Mouse (Mus musculus): ENCODE measurements at regions not wholly inside any gene's neighbourhood (a gene's known extent, or its start where the extent isn't known, plus 50 kb on each side); places are given as distances from the start of the nearest gene placed in this dataset.
"Not testable (repeated sequence)": the region's sequence is repeated elsewhere in the genome, so short reads cannot be mapped to it uniquely, and the experiment has no call there.

DNA sequence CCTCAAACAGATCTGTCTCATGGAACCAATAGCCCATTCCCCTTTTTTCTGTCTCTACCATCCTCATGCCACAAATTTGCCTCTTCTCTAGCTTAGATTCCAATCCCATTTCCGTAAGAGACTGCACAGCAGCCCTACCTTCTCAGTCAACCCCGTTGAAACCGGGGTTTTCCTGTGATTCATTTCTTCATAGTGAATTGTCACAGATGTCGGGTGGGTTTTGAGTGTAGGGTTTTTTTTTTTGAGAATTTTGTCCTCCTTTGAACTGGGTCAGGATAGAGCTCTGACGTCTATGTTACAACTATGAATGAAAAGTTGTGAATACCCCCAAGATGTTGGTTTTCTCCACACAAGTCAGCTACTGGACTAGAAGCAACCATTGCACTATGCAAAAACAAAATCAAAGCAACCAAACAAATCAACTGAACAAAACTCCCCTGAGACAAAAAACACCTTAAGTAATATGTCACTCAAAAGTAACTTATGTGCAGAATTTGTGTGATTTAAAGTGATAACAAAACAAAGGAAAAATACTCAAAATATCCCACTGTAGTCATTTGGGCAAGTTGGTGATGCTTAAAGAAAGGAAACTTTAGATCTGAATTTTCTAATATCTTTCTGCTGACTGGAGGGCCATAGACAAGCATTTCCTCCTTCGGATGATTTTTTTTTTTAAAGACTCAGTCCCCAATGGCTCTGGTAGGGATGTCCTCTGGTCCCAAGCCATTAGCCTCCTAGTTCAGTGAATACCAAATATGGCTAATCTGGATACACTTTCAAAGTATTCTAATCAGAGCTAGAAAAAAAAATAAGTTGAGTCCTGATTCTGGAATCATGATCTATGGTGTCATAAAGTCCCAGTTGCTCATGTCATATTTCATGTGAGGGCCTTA lies 120.7 kb upstream of the Tet2 start:
- TF ChIP-seq CTCF (IDR thresholded peaks at IDR 0.05; ENCODE audit: borderline replicate concordance, extremely low read depth, insufficient read depth, insufficient read length), result no peak
- no peak for DNase-seq (ENCODE audit: low read depth)

DNA sequence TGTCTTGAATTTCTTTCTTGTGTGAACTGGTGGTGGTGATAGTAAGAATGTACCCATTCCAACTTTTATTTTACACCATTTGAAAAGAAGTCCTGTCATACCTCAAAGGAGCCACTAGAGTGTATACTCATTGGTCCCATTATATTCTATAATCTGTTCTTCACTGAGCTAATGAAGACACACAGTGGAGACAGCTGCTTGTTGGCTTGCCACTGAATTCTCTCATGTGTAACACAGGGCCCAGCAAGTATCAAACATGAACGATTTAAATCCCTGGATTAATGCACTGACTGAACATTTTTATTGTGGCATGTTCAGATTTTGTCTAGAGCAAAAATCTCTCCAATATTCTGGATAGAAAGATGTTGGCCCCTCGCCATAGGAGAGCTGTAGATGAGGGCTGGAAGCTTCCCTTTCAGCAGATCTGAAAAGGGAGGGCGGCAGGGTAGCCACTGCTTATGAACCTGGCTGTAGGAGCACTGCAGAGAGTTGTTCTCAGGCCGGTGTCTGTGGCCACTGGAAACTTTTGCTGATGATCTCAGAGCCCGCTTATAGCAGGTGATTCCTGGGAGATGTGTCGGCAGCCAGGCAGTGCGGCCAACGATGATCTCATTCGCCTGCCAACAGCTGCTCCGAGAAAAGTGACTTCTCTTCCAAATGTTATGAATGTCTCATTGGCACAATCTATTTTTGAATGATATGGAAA lies 128.0 kb upstream of the Tet2 start:
- no peak for TF ChIP-seq CTCF (IDR thresholded peaks at IDR 0.05; ENCODE audit: borderline replicate concordance, extremely low read depth, insufficient read depth, insufficient read length)
- TF ChIP-seq POLR2A (IDR thresholded peaks at IDR 0.05; ENCODE audit: borderline replicate concordance, extremely low read depth, insufficient read depth, insufficient read length, poor library complexity, severe bottlenecking), result no peak
- peak; percentile 78 for DNase-seq (ENCODE audit: low read depth)

- no peak for DNase-seq (ENCODE audit: low read depth)
- TF ChIP-seq POLR2A (IDR thresholded peaks at IDR 0.05; ENCODE audit: borderline replicate concordance, extremely low read depth, insufficient read depth, insufficient read length, poor library complexity, severe bottlenecking), result no peak
- no peak for TF ChIP-seq CTCF (IDR thresholded peaks at IDR 0.05; ENCODE audit: borderline replicate concordance, extremely low read depth, insufficient read depth, insufficient read length)
Measured at GRCm38 (mm10) chr3:133677892-133678291, 133.0 kb upstream of the Tet2 start.

GRCm38 (mm10) chr3:133679891-133680290 lies 135.0 kb upstream of the Tet2 start:
- TF ChIP-seq POLR2A (IDR thresholded peaks at IDR 0.05; ENCODE audit: borderline replicate concordance, extremely low read depth, insufficient read depth, insufficient read length, poor library complexity, severe bottlenecking), result no peak
- TF ChIP-seq CTCF (IDR thresholded peaks at IDR 0.05; ENCODE audit: borderline replicate concordance, extremely low read depth, insufficient read depth, insufficient read length), result no peak
- no peak for DNase-seq (ENCODE audit: low read depth)

DNA sequence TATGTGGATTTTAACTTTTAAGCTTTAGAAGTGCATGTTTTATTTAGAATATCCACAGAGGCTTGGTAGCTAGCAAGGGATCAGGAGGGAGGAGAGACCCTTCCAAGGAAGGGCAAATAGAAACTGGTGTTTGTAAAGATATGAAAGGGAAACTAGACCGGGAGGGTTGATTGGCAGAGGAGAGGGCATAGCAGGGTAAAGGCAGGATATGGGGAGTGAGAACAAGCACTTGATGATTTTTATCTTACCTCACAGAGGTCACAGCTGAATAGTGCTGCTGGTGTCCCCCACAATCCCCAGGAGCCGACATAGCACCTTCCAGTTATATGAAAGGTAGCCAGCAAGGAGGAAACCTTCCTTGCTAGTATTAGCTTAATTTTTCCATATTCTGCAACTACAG lies 135.4 kb upstream of the Tet2 start:
- DNase-seq (ENCODE audit: low read depth), result no peak
- TF ChIP-seq CTCF (IDR thresholded peaks at IDR 0.05; ENCODE audit: borderline replicate concordance, extremely low read depth, insufficient read depth, insufficient read length) (no peak), POLR2A (IDR thresholded peaks at IDR 0.05; ENCODE audit: borderline replicate concordance, extremely low read depth, insufficient read depth, insufficient read length, poor library complexity, severe bottlenecking) (no peak)

GRCm38 (mm10) chr3:133680805-133681204 lies 135.9 kb upstream of the Tet2 start:
- TF ChIP-seq POLR2A (IDR thresholded peaks at IDR 0.05; ENCODE audit: borderline replicate concordance, extremely low read depth, insufficient read depth, insufficient read length, poor library complexity, severe bottlenecking), result no peak
- TF ChIP-seq CTCF (IDR thresholded peaks at IDR 0.05; ENCODE audit: borderline replicate concordance, extremely low read depth, insufficient read depth, insufficient read length), result no peak
- DNase-seq (ENCODE audit: low read depth), result no peak

GRCm38 (mm10) chr3:133684196-133684743 lies 139.3 kb upstream of the Tet2 start:
- no peak for DNase-seq (ENCODE audit: low read depth)
- TF ChIP-seq POLR2A (IDR thresholded peaks at IDR 0.05; ENCODE audit: borderline replicate concordance, extremely low read depth, insufficient read depth, insufficient read length, poor library complexity, severe bottlenecking), result no peak
- TF ChIP-seq CTCF (IDR thresholded peaks at IDR 0.05; ENCODE audit: borderline replicate concordance, extremely low read depth, insufficient read depth, insufficient read length), result no peak

GRCm38 (mm10) chr3:133684747-133685146 lies 139.8 kb upstream of the Tet2 start:
- TF ChIP-seq CTCF (IDR thresholded peaks at IDR 0.05; ENCODE audit: borderline replicate concordance, extremely low read depth, insufficient read depth, insufficient read length) (no peak), POLR2A (IDR thresholded peaks at IDR 0.05; ENCODE audit: borderline replicate concordance, extremely low read depth, insufficient read depth, insufficient read length, poor library complexity, severe bottlenecking) (no peak)
- no peak for DNase-seq (ENCODE audit: low read depth)

- TF ChIP-seq POLR2A (IDR thresholded peaks at IDR 0.05; ENCODE audit: borderline replicate concordance, extremely low read depth, insufficient read depth, insufficient read length, poor library complexity, severe bottlenecking), result no peak
- peak; percentile 13 for DNase-seq (ENCODE audit: low read depth)
Measured at GRCm38 (mm10) chr3:133685393-133685792, 140.5 kb upstream of the Tet2 start.

- TF ChIP-seq POLR2A (IDR thresholded peaks at IDR 0.05; ENCODE audit: borderline replicate concordance, extremely low read depth, insufficient read depth, insufficient read length, poor library complexity, severe bottlenecking) (no peak), CTCF (IDR thresholded peaks at IDR 0.05; ENCODE audit: borderline replicate concordance, extremely low read depth, insufficient read depth, insufficient read length) (no peak)
- peak; percentile 46 for DNase-seq (ENCODE audit: low read depth)
Measured at GRCm38 (mm10) chr3:133694057-133694456, 149.1 kb upstream of the Tet2 start.

- TF ChIP-seq CTCF (IDR thresholded peaks at IDR 0.05; ENCODE audit: borderline replicate concordance, extremely low read depth, insufficient read depth, insufficient read length) (no peak), POLR2A (IDR thresholded peaks at IDR 0.05; ENCODE audit: borderline replicate concordance, extremely low read depth, insufficient read depth, insufficient read length, poor library complexity, severe bottlenecking) (no peak)
- DNase-seq (ENCODE audit: low read depth), result no peak
Measured at GRCm38 (mm10) chr3:133696122-133696521, 151.2 kb upstream of the Tet2 start.

GRCm38 (mm10) chr3:133704849-133705248 lies 159.9 kb upstream of the Tet2 start:
- not testable (repeated sequence) for DNase-seq (ENCODE audit: low read depth)

All from brain, embryonic 14.5 days (tissue).